Mouse (Mus musculus): ENCODE measurements around the gene Cdk12.

Cdk12 gene

DNA sequence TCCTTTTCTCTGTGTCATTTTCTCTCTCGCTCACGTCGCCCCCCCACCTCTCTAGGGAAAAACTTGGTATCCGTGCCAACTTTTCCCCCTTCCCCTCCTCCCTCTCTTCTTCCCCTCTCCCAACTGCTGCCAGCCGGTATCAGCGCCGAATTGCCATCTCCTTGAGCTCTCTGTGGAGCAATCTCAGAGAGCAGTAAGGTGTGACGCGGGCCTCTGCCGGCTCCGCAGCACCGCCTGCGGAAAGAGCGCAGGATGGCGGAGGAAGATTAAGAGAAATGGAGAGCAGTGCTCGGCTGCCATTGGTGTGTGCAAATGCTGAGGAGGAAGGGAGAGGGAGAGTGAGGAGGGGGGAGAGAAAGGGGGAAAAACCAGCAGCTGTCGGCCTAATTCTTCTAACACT lies 81.4 kb downstream of the Cdk12 start:
- DNase-seq (ENCODE audit: low read depth, low spot score): no peak
- H3K36me3 ChIP-seq (ENCODE audit: control insufficient read depth, insufficient read depth, low read length, poor library complexity, severe bottlenecking): no peaks in the 10 kb centered on the region
- no peaks in the 10 kb centered on the region for H3K27me3 ChIP-seq (ENCODE audit: control insufficient read depth, insufficient read depth, low read length, poor library complexity, severe bottlenecking)

DNA sequence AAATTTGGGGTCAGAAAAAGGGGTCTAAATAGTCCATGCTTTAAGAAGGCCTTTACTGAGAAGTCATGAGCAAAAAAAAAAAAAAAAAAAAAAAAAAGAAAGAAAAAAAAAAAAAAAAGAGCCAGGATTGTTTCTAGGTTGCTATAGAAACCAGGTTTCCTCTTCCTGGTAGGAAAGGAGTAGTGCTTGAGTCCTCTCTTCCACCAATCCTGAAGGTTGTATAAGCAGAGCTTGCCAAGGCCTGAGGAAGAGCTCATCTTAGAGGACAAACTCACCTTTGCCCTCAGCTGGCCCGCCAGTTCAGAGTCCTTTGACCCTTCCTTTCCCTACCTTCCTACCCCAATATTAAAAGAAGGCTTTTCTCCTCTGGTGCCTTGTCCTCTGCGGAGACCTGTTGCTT lies 82.5 kb downstream of the Cdk12 start:
- Histone ChIP-seq H3K36me3 (ENCODE audit: control insufficient read depth, insufficient read depth, low read length, poor library complexity, severe bottlenecking) (no peaks in the 10 kb centered on the region), H3K27me3 (ENCODE audit: control insufficient read depth, insufficient read depth, low read length, poor library complexity, severe bottlenecking) (no peaks in the 10 kb centered on the region)
- DNase-seq (ENCODE audit: low read depth, low spot score): no peak

DNA sequence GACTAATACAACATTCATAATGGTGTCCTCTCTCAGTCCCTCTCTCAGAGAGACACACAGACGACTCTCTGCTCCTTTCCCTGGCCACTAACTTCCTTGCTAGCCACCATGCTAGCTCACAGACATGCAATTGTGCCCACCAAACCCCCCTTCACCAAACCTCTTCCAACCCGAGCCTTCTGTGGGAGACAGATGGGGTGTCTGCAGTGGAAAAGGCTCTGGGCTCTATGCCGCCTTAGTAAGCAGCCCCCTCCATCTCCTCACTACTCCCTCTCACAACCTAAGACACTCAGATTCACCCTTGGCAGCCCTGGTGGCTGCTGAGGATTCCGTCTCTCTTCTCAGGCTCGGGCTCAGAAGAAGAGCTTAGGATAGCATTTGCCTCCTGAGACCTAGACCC lies 84.7 kb downstream of the Cdk12 start:
- DNase-seq (ENCODE audit: low read depth, low spot score): no peak
- Histone ChIP-seq H3K27me3 (ENCODE audit: control insufficient read depth, insufficient read depth, low read length, poor library complexity, severe bottlenecking) (no peaks in the 10 kb centered on the region), H3K36me3 (ENCODE audit: control insufficient read depth, insufficient read depth, low read length, poor library complexity, severe bottlenecking) (no peaks in the 10 kb centered on the region)

DNA sequence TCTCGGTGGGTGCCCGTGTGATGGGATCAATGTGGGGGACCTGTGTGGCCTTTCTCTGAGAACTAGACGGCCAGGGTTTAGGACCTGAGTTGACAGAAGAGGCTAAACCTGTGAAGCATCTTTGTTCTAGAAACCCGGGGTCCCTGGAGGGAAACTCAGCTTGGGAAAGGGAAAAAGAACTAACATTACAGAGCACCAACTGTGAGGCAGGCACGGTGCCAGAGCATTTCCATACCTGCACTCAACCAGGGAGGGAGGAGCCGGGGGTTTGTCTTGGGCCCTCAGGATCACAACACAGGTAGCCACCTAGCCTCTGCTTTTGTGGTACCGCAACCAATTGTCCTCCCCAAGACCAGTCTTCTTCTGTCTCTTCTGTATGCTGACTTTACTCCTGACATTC lies 85.1 kb downstream of the Cdk12 start:
- Histone ChIP-seq H3K36me3 (ENCODE audit: control insufficient read depth, insufficient read depth, low read length, poor library complexity, severe bottlenecking) (no peaks in the 10 kb centered on the region), H3K27me3 (ENCODE audit: control insufficient read depth, insufficient read depth, low read length, poor library complexity, severe bottlenecking) (no peaks in the 10 kb centered on the region)
- no peak for DNase-seq (ENCODE audit: low read depth, low spot score)

DNA sequence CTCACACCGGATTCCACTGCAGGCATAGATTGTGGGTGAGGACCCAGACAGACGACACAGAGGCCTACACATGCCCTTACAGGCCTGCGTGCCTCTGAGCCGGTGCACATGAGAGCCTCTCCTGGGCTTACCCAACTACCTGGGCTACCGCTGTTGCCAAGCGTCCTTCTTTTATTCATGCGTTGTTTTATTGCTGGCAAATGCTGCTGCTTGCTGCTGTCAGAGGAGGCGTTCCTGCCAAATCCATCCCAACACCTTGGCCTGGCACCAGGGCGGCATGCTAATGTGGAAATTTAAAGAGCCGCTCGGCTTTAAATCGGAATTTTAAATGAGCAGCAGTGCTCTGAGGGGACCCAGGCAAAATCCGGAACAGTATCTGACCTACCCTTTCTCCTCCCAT lies 87.0 kb downstream of the Cdk12 start:
- Histone ChIP-seq H3K27me3 (ENCODE audit: control insufficient read depth, insufficient read depth, low read length, poor library complexity, severe bottlenecking) (no peaks in the 10 kb centered on the region), H3K36me3 (ENCODE audit: control insufficient read depth, insufficient read depth, low read length, poor library complexity, severe bottlenecking) (no peaks in the 10 kb centered on the region)
- no peak for DNase-seq (ENCODE audit: low read depth, low spot score)

DNA sequence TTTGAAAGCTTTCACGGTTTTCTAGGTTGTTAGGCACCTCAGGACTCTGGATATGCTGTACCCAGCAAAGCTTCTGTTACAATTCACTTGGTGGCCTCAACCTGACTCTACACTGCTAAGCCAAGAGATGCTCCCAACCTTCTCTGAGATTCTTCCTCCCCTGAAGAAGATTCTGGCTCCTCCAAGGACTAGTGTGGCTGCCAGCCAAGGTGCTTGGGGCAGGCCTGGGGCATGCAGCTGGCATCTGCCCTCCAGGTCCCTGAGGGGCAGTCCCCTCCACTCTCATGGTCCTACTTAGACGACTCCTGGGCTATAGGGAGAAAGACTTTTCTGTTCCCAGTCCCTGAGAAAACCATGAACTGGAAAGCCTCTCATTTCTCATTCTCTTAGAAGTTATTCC lies 88.0 kb downstream of the Cdk12 start:
- Histone ChIP-seq H3K36me3 (ENCODE audit: control insufficient read depth, insufficient read depth, low read length, poor library complexity, severe bottlenecking) (no peaks in the 10 kb centered on the region), H3K27me3 (ENCODE audit: control insufficient read depth, insufficient read depth, low read length, poor library complexity, severe bottlenecking) (no peaks in the 10 kb centered on the region)
- DNase-seq (ENCODE audit: low read depth, low spot score): no peak

DNA sequence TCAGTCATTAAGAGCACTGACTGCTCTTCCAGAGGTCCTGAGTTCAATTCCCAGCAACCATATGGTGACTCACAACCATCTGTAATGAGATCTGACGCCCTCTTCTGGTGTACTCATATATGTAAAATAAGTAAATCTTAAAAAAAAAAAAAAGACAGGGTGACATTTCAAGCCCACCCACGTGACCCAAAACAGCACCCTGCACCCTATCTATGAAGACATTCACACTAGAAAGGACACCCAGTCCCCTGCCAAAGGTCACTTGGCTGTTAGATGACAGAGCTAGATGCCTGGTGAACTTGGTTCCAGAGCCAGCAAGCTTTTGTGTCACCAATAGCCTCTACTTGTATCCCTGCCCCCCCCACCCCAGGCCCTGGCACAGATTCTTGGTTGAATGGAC lies 90.2 kb downstream of the Cdk12 start:
- DNase-seq (ENCODE audit: low read depth, low spot score): no peak
- Histone ChIP-seq H3K27me3 (ENCODE audit: control insufficient read depth, insufficient read depth, low read length, poor library complexity, severe bottlenecking) (no peaks in the 10 kb centered on the region; the same call in 1 of the 2 replicates), H3K36me3 (ENCODE audit: control insufficient read depth, insufficient read depth, low read length, poor library complexity, severe bottlenecking) (no peaks in the 10 kb centered on the region)

DNA sequence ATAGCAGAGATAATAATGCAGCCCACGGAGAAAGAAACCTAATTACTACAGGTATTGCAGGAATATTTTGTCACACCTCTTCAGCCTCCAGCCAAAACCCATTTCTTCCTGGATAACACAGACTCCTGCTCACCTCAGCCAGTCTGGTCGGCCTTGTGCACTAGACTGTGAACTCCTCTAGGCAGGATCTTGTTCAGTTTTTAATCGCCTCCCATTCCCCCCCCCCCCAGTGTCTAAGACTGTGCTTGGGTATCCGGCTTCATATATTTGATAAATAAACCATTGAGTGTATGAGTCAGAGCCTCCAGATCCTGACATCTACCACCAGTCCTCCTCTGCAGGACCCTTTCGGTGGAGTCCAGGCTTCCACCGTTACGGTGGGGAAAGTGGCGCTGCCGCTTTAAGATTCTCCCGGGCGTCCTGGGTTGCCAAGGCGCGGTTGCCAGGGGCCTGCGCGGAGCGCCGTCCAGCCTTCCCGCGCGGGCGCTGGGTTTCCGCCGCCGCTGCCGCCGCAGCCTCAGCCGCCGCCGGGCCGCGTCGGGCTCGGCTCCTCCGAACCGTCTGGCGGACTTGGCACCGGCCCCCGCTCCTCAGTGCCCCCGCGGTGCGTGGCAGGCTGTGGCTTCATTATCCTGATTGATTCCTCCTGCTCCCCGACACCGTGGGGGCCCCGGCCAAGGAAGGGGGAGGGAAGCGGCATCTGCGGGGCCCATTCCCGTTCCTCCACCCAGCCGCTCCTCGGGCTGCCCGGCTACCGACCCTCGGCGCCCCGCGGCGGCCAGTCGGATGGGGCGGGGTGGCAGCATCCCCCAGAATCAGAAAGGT lies 91.5 kb downstream of the Cdk12 start:
- peak; percentile 28 for DNase-seq (ENCODE audit: low read depth, low spot score)
- Histone ChIP-seq H3K27me3 (ENCODE audit: control insufficient read depth, insufficient read depth, low read length, poor library complexity, severe bottlenecking) (no peaks in the 10 kb centered on the region; the same call in 1 of the 2 replicates), H3K36me3 (ENCODE audit: control insufficient read depth, insufficient read depth, low read length, poor library complexity, severe bottlenecking) (no peaks in the 10 kb centered on the region)

DNA sequence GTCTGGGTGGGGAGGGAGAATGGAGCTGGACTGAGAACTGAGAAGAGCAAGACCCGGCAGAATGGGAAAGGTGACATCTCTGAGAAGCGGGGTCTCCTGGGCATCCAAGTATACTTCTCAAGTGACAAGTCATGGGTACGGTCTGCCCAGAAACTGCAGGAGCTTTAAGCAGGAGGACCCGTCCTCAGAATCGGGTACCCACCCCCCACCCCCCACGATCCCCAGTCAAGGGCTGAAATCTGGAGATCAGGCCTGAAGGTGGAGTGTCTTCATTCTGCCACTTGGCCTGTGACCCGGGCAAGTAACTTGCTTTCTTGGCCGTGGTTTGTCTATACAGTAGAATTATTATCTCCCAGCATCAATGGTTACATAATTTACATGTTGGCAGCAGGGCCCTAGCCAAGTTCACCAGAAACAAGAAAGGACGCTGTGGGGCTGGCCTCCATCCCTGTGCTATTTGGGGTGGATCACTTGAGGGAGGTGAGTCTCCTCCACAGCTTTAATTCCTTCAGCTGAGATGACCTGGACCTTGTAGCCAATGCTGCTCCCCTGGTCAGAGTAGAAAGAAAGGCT lies 92.2 kb downstream of the Cdk12 start:
- no peak for DNase-seq (ENCODE audit: low read depth, low spot score)
- H3K36me3 ChIP-seq (ENCODE audit: control insufficient read depth, insufficient read depth, low read length, poor library complexity, severe bottlenecking): no peaks in the 10 kb centered on the region
- no peaks in the 10 kb centered on the region; the same call in 1 of the 2 replicates for H3K27me3 ChIP-seq (ENCODE audit: control insufficient read depth, insufficient read depth, low read length, poor library complexity, severe bottlenecking)

DNA sequence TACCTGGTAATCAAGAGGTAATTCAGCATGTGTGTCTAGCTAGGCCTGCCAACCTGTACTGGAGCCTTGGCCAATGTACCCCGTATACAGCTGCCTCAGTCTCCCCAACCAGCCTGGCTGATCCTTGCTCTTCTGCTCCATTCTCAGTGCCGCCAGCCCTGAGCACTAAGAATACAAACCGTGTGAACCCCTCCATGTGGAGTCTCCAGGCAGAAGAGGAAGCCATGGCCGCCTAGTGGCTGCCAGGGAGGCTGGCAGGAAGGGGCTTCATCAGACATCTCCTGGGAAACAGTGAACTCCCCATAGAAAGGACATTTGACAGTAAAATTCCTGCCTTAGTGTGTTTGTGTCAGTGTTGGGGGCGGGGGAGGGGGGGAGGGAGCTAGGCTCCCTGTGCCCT lies 93.4 kb downstream of the Cdk12 start:
- no peaks in the 10 kb centered on the region; the same call in 1 of the 2 replicates for H3K27me3 ChIP-seq (ENCODE audit: control insufficient read depth, insufficient read depth, low read length, poor library complexity, severe bottlenecking)
- DNase-seq (ENCODE audit: low read depth, low spot score): peak; percentile 30
- no peaks in the 10 kb centered on the region for H3K36me3 ChIP-seq (ENCODE audit: control insufficient read depth, insufficient read depth, low read length, poor library complexity, severe bottlenecking)

DNA sequence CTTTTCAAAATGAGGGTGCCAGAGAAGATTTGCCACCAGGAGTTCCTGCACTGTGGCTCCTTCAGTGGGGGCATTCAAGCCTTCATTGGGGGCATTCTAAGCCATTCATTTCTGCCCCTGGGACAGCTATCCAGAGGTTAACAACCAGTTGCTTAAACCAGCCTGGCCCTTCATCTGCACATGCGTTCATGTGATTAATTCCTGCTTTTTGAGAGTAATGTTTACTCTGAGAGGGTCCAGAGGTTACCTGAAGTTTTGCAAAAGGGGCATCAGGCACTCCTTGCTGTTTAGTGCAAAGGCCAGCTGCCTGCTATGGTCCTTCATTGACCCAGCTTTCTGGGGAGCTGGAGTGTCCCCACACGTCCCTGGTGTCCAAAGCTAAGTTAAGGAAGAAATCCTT lies 94.1 kb downstream of the Cdk12 start:
- no peak for DNase-seq (ENCODE audit: low read depth, low spot score)
- Histone ChIP-seq H3K27me3 (ENCODE audit: control insufficient read depth, insufficient read depth, low read length, poor library complexity, severe bottlenecking) (no peaks in the 10 kb centered on the region; the same call in 1 of the 2 replicates), H3K36me3 (ENCODE audit: control insufficient read depth, insufficient read depth, low read length, poor library complexity, severe bottlenecking) (no peaks in the 10 kb centered on the region)

DNA sequence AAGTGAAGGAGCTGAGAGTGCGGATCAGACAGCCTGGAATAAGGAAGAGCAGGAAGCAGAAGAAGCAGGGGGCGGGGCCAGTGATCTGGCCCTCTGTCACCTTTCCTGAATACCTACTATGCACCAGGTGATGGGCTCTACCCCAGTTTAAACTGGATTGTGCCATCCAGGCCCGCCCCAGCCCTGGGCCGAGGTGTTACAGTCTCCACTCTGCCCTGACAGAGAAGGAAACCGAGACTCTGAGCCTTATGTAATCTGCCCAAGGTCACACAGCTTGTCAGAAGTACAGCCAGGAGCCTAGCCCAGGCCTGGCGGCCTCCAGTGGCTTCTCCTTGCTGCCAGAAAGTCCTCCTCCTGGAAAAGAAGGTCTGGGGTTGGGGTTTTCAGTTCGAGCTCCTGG lies 94.9 kb downstream of the Cdk12 start:
- H3K27me3 ChIP-seq (ENCODE audit: control insufficient read depth, insufficient read depth, low read length, poor library complexity, severe bottlenecking): no peaks in the 10 kb centered on the region; the same call in 1 of the 2 replicates
- no peak for DNase-seq (ENCODE audit: low read depth, low spot score)
- no peaks in the 10 kb centered on the region for H3K36me3 ChIP-seq (ENCODE audit: control insufficient read depth, insufficient read depth, low read length, poor library complexity, severe bottlenecking)

DNA sequence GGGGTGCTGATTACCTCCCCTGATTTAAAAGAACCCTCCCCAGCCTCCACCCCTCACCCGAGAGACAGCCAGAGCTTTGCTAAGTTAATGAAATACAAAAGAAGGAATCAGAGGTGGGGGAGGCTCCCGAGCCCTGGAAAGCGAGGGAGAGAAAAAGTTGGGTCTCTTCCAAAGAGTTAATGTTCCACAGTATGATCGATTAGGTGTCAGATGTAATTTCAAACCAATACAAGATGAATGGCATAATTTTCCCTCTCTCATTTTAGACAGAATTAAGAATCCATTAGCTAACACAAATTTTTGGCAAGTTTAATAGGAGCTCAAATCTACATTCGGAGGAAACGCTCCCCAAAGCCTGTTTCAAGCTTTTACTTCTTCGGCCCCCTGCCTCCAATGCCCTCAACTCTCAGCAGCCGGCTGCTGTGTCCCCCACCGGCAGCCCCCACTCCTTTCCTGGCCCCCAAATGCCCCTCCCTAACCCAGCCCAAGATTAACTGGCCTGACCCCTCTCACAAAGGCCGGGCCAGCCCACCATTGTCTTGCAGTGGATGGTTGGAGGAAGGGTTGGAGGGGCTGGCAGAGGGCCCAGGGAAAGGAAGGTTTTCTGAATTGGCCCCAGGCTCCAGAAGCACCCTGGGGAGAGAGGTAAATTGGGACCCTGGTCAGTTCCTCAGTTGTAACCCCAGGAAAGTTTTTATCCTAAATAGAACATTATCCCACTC lies 95.8 kb downstream of the Cdk12 start:
- H3K27me3 ChIP-seq (ENCODE audit: control insufficient read depth, insufficient read depth, low read length, poor library complexity, severe bottlenecking): no peaks in the 10 kb centered on the region; the same call in 1 of the 2 replicates
- DNase-seq (ENCODE audit: low read depth, low spot score): no peak
- no peaks in the 10 kb centered on the region for H3K36me3 ChIP-seq (ENCODE audit: control insufficient read depth, insufficient read depth, low read length, poor library complexity, severe bottlenecking)

DNA sequence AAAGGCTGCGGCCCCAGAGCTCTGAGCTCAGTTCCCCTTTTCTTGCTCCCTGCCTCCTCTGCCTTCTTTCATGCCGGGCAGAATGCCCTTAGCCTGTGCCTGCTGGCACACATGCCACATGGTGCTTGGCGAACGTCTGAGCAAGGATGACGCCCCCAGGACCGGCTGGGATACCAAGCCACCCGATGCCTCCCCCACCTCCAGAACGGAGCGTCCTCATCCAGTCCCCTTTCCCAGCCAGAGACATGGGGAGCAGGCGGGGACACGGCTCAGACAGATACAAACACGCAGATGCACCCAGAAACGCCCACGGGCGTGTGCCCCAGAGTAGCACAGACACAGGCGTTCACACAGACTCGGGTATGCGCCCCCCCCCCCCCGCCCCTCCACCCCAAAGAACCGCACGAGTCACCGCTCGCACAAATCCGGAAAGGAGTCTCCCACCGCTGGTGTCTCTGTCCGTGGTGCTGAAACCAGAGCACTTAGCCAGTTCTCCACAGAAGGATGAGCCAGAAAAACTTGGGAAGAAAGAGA lies 111.0 kb downstream of the Cdk12 start:
- no peaks in the 10 kb centered on the region for H3K36me3 ChIP-seq (ENCODE audit: control insufficient read depth, insufficient read depth, low read length, poor library complexity, severe bottlenecking)
- DNase-seq (ENCODE audit: low read depth, low spot score): peak; percentile 52
- H3K27me3 ChIP-seq (ENCODE audit: control insufficient read depth, insufficient read depth, low read length, poor library complexity, severe bottlenecking): peaks cover 2% of the 10 kb centered on the region; the same call in 1 of the 2 replicates

DNA sequence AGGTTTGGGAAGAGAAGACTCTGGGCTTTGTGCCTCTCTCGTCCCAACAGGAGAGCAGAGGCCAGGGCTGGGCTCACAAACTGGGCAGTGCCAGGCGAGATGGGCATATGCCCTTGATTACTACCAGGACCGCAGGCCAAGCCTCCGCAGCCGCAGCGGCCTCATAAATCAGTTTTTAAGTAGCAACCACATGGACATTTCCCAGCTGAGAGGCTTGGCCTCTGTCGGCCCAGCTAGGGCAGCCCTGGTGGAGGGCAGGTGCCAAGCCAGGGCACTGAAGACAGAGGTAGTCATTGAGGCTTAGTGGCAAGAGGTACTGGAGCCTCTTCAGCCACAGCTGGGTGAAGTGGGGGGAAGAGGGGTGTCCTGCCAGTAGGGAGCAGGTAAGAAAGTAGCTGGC lies 114.6 kb downstream of the Cdk12 start:
- Histone ChIP-seq H3K27me3 (ENCODE audit: control insufficient read depth, insufficient read depth, low read length, poor library complexity, severe bottlenecking) (peaks cover 2% of the 10 kb centered on the region; the same call in 1 of the 2 replicates), H3K36me3 (ENCODE audit: control insufficient read depth, insufficient read depth, low read length, poor library complexity, severe bottlenecking) (no peaks in the 10 kb centered on the region)
- no peak for DNase-seq (ENCODE audit: low read depth, low spot score)

Data from splenic B cell, adult 2 months (primary cell).